Mouse (Mus musculus) ES-E14 (cell line): ENCODE measurements around the gene Pax5. TPM values are rescaled to one million over a fixed set of nuclear protein-coding genes. Genes with fewer than 3 reads are reported as not detected.

Experiments used
- DNase-seq: peaks from one replicate; pipeline ENCODE4 v3.0.0-alpha.2; 2013; ENCODE audit warnings: low read depth, low spot score
- H3K27ac ChIP-seq: 2 replicates; pipeline ENCODE4 v1.5.1; 2012; ENCODE audit warnings: low read depth, mild to moderate bottlenecking, low read length, moderate library complexity, mixed read lengths; ENCODE audit not compliant: poor library complexity, insufficient read depth, severe bottlenecking
- H3K36me3 ChIP-seq: 2 replicates; pipeline ENCODE4 v1.6.1; 2012; ENCODE audit warnings: mild to moderate bottlenecking, low read length, moderate library complexity, mixed read lengths; ENCODE audit not compliant: control insufficient read depth, poor library complexity, insufficient read depth, severe bottlenecking
- H3K4me1 ChIP-seq, 2 experiments: fragments of 150-350 bp in 1 of 2; sonication (generic) in 1 of 2; 2 replicates each; pipeline ENCODE4 v1.6.1; 2012; ENCODE audit warnings: low read length in 2 of 2, mild to moderate bottlenecking in 1 of 2, mixed read lengths in 1 of 2; ENCODE audit not compliant: control insufficient read depth in 2 of 2, insufficient read depth in 2 of 2, poor library complexity in 1 of 2
- H3K4me3 ChIP-seq, 2 experiments: fragments of 150-350 bp in 1 of 2; sonication (generic) in 1 of 2; 2 replicates each; pipeline ENCODE4 v1.5.1; 2012; ENCODE audit warnings: low read length in 2 of 2, low read depth in 1 of 2, mild to moderate bottlenecking in 1 of 2, mixed read lengths in 1 of 2; ENCODE audit not compliant: insufficient read depth in 1 of 2, poor library complexity in 1 of 2, severe bottlenecking in 1 of 2
- H3K9ac ChIP-seq: 2 replicates; pipeline ENCODE4 v1.6.1; 2012; ENCODE audit warnings: low read depth, mild to moderate bottlenecking, low read length, mixed read lengths; ENCODE audit not compliant: poor library complexity, insufficient read depth, severe bottlenecking
- H3K9me3 ChIP-seq: fragments of 150-350 bp; sonication (generic); 2 replicates; pipeline ENCODE4 v1.6.1; 2012; ENCODE audit warnings: low read depth, mild to moderate bottlenecking, low read length; ENCODE audit not compliant: control insufficient read depth, insufficient read depth
- CHD2 ChIP-seq: IDR thresholded peaks from 2 replicates; pipeline ENCODE4 v1.6.1; 2014; ENCODE audit warnings: mild to moderate bottlenecking, low read depth, low read length, inconsistent platforms
- HCFC1 ChIP-seq: IDR thresholded peaks from 2 replicates; pipeline ENCODE4 v1.6.1; 2012; ENCODE audit warnings: low read length, inconsistent platforms, borderline replicate concordance; ENCODE audit not compliant: insufficient read depth
- MAFK ChIP-seq: IDR thresholded peaks from 2 replicates; pipeline ENCODE4 v1.6.1; 2014; ENCODE audit warnings: mild to moderate bottlenecking, low read depth, low read length, inconsistent platforms; ENCODE audit not compliant: insufficient read depth
- ZC3H11A ChIP-seq: IDR thresholded peaks from 2 replicates; pipeline ENCODE4 v1.6.1; 2012; ENCODE audit warnings: low read depth, mild to moderate bottlenecking, inconsistent platforms, low read length, borderline replicate concordance
- ZNF384 ChIP-seq: IDR thresholded peaks from 2 replicates; pipeline ENCODE4 v1.6.1; 2012; ENCODE audit warnings: low read depth, low read length, inconsistent platforms
- in situ Hi-C, 2 experiments: fragments of 600-800 bp; cut with MboI; formaldehyde crosslinking; loops; one replicate each; pipeline ENCODE4 v1.15.1; 2025; ENCODE audit warnings: low sequenced_read_pairs in 2 of 2, inconsistent platforms in 1 of 2; ENCODE audit not compliant: unreplicated experiment in 2 of 2
- total RNA-seq: library from RNA; depleted of rRNA; stranded (reverse); fragments of 300-350 nt; gene quantifications from 2 replicates; pipeline ENCODE4 v1.2.3, GENCODE M21; 2012

Pax5 gene
- total RNA-seq, 1 experiment = 0.13 TPM

DNA sequence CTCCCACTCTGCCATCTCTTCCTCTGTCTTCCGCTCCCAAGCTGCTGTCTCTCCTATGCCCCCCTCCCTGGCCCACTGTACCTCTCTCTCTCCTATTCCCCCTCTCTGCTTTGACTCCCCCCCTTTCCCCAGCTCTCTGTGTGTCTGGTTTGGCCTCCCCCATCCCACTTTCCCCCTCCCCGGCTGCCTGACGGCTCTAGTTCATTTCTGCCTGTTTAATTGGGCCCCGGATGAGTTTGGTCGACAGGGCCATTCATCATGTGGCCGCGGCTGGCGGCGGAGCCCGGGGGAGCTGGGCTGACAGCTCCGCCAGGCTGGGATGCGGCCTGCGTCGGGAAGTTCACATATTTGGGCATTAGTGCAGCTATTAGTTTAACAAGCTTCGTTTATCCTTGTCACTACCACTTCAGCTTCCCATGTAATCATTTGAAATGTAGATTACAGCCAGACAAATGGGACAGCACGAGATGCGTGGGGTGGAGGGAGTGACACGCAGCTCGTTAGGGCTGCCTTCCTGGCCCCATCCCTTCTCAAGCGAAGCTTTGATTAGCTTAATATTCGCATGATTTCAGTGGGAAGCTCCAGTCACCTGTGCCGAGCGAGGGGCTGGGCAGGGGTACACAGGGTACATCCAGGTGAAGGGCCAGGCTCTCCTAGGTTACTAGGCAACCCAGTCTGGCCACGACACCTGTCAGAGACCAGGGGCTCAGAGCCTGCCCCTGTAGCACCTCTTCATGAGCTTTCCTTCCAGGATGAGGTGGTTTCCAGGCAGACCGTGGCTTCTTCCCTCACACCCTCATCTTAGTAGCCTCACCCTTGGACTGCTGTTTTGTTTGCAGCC is 201.7 kb downstream of the Pax5 start:
- H3K4me3 ChIP-seq = no peak overlapping the region
- H3K4me1 ChIP-seq = peaks cover 0 to 2% of the 10 kb centered on the region in 2 experiments; a peak in 1 of 4 replicates
- no peaks in the 10 kb centered on the region for H3K36me3 ChIP-seq
- no peaks in the 10 kb centered on the region for H3K9me3 ChIP-seq
- H3K27ac ChIP-seq = no peak overlapping the region
- TF ChIP-seq ZC3H11A = no peak
- no peak for TF ChIP-seq ZNF384
- TF ChIP-seq HCFC1 = no peak
- TF ChIP-seq MAFK = no peak
- TF ChIP-seq CHD2 = no peak
- in situ Hi-C loops = no loop called here
- DNase-seq = no peak
- 0 out of 2 replicates have a peak overlapping the region, but pooled peaks have one; percentile 6 for H3K9ac ChIP-seq

DNA sequence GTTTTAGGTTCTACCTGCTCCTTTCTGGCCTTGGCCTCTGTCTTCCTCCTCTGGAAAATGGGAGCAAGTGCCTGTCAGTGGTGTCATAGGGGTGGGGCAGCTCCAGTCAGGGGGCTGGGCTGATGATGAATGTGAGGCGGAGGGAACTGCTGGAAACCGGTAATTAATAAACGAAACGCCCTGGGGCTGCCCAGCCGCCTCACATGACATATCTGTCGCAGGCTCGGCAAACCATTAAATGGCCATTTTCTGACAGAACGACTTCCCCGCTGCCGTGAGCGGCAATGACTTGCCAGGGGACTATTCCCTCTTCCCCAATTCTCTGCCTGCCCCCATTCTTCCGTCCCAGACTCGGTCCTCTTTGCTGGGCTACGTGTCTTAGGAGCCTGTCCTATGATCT is 202.4 kb downstream of the Pax5 start:
- Histone ChIP-seq H3K27ac (no peak overlapping the region), H3K4me1 (peaks cover 0 to 2% of the 10 kb centered on the region in 2 experiments; a peak in 1 of 4 replicates), H3K4me3 (no peak overlapping the region), H3K9ac (no peak overlapping the region), H3K36me3 (no peaks in the 10 kb centered on the region), H3K9me3 (no peaks in the 10 kb centered on the region)
- TF ChIP-seq ZC3H11A = no peak
- TF ChIP-seq ZNF384 = no peak
- no peak for TF ChIP-seq CHD2
- no peak for TF ChIP-seq MAFK
- no peak for TF ChIP-seq HCFC1
- DNase-seq = no peak
- in situ Hi-C loops = no loop called here

DNA sequence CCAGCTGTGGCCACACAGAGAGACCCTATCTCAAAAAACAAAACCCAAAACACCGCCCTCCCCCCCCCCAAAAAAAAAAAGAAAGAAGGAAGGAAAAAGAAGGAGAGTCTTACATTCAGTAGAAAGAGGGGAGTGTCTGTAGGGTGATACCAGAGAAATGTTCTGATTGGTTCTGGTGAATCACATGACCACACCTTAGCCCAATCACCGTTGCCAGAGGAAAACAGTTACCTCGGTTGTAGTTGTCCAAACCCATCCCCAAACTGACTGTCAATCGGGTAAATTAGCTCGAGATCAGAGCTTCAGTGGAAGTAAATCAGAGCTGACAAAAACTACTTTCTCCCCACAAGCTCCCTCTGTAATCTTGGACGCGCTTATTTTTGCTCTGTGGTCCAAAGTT is 205.3 kb downstream of the Pax5 start:
- DNase-seq = no peak
- peaks cover 0 to 6% of the 10 kb centered on the region in 2 experiments; a peak in 1 of 4 replicates for H3K4me1 ChIP-seq
- in situ Hi-C loops = no loop called here
- no peak overlapping the region for H3K9ac ChIP-seq
- TF ChIP-seq MAFK = no peak
- no peak for TF ChIP-seq ZC3H11A
- no peak for TF ChIP-seq ZNF384
- TF ChIP-seq CHD2 = no peak
- TF ChIP-seq HCFC1 = no peak
- H3K4me3 ChIP-seq = no peak overlapping the region
- no peak overlapping the region for H3K27ac ChIP-seq
- no peaks in the 10 kb centered on the region for H3K9me3 ChIP-seq
- no peaks in the 10 kb centered on the region for H3K36me3 ChIP-seq

DNA sequence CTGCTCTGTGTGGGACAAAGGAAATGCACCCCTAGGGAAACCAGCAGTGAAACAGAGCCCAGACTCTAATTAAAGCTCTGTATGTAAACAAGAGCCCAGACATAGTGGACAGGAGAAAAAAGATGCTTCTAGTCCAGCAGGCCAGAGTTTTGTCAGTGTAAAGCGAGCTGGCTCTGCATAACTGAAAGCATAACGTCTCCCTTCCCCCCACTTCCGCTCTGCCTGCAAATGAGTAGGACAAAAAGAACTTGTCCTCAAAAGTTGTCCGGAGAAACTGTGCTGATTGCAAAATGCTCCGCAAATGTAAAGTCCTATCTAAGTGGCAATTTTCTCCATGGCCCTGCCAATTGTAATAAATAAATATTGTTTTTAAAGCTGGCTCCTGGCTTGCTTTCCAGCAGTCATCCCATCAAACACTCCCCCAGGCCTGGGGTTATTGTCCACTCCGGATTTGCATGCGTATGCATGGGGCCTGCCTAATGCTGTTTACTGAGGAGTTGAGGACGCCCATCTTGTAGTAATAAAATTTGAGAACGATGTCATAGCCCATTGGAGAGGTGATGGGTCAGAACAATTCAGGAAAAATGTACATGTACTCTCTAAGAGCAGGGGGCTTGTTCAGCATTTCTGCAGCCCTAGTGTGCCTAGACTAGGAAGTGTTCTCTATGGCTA is 208.0 kb downstream of the Pax5 start:
- H3K4me1 ChIP-seq = peaks cover 0 to 4% of the 10 kb centered on the region in 2 experiments; a peak in 1 of 4 replicates
- no peak overlapping the region for H3K27ac ChIP-seq
- no peak overlapping the region for H3K9ac ChIP-seq
- no peak for DNase-seq
- TF ChIP-seq CHD2 = no peak
- TF ChIP-seq ZC3H11A = no peak
- TF ChIP-seq ZNF384 = no peak
- TF ChIP-seq MAFK = no peak
- no peak for TF ChIP-seq HCFC1
- in situ Hi-C loops = no loop called here
- no peaks in the 10 kb centered on the region for H3K9me3 ChIP-seq
- no peaks in the 10 kb centered on the region for H3K36me3 ChIP-seq
- H3K4me3 ChIP-seq = no peak overlapping the region
